ENCODE assay signal across 10 mouse cellular contexts in genomic region chr7:136129721-136130123, GRCm38 (mm10).
DNase-seq lines count a peak whose midpoint lies in the region; ATAC-seq and TF ChIP-seq lines count a peak whose summit lies in the region.
"Had no signal": no experiment of that assay in that cellular context is flagged by ENCODE, and none has a peak within 500 bp of the region (broad histone marks: within the 10 kb centered on the region; RNA-seq: fewer than 3 reads in every experiment).

No protein-coding gene starts in this region.

- H3K4me2 ChIP-seq in kidney, postnatal 0 days (ENCODE audit: low read length): no peak overlapping the region
- no peak overlapping the region for H3K4me2 ChIP-seq in forebrain, embryonic 12.5 days
- H3K4me2 ChIP-seq: lung, embryonic 15.5 days; stomach, embryonic 15.5 days had no signal

- H3K9me3 ChIP-seq in embryonic facial prominence, embryonic 10.5 days: no peaks in the 10 kb centered on the region
- H3K9me3 ChIP-seq in kidney, postnatal 0 days (replicated peaks; ENCODE audit: low read length): no peaks in the 10 kb centered on the region
- no peaks in the 10 kb centered on the region for H3K9me3 ChIP-seq in forebrain, embryonic 12.5 days
- H3K9me3 ChIP-seq: lung, embryonic 15.5 days; stomach, embryonic 15.5 days had no signal

- ATAC-seq in kidney, postnatal 0 days (replicated peaks; ENCODE audit: low FRiP score, low read depth): no peak
- no peak for ATAC-seq in forebrain, embryonic 12.5 days (ENCODE audit: low FRiP score)

- peaks cover 22% of the 10 kb centered on the region for H3K4me1 ChIP-seq in embryonic facial prominence, embryonic 10.5 days
- no peaks in the 10 kb centered on the region for H3K4me1 ChIP-seq in kidney, postnatal 0 days (replicated peaks; ENCODE audit: insufficient read depth, low read length)
- H3K4me1 ChIP-seq in forebrain, embryonic 12.5 days: peaks cover 10% of the 10 kb centered on the region
- H3K4me1 ChIP-seq: stomach, embryonic 15.5 days had no signal

- no peak for TF ChIP-seq CTCF in kidney, postnatal 0 days (IDR thresholded peaks at IDR 0.05; ENCODE audit: low read depth)

- no peaks in the 10 kb centered on the region for H3K27me3 ChIP-seq in embryonic facial prominence, embryonic 10.5 days (replicated peaks; ENCODE audit: low read depth, poor library complexity, severe bottlenecking)
- no peaks in the 10 kb centered on the region for H3K27me3 ChIP-seq in kidney, postnatal 0 days (ENCODE audit: insufficient read depth, low read length)
- 0 out of 2 replicates have a peak, but pooled peaks cover 16% of the 10 kb centered on the region for H3K27me3 ChIP-seq in forebrain, embryonic 12.5 days
- H3K27me3 ChIP-seq: lung, embryonic 15.5 days; stomach, embryonic 15.5 days had no signal

- WGBS in embryonic facial prominence, embryonic 10.5 days: 46% methylated on average over 7 of the region's 7 CpGs
- 29% methylated on average over 7 of the region's 7 CpGs for WGBS in kidney, postnatal 0 days
- 38% methylated on average over 7 of the region's 7 CpGs for WGBS in forebrain, embryonic 12.5 days

- H3K27ac ChIP-seq in embryonic facial prominence, embryonic 10.5 days (replicated peaks): 0 out of 2 replicates have a peak overlapping the region, but pooled peaks have one; percentile 49
- H3K27ac ChIP-seq in kidney, postnatal 0 days: peak overlapping the region; percentile 25; the same call in 1 of the 2 replicates
- H3K27ac ChIP-seq in forebrain, embryonic 12.5 days: no peak overlapping the region
- H3K27ac ChIP-seq: lung, embryonic 15.5 days; stomach, embryonic 15.5 days had no signal

- DNase-seq in cerebellum, adult 9-11 months: peak; percentile 8
- DNase-seq in cerebellum, adult 8-10 months: no peak
- DNase-seq in kidney, adult 11 months: peak; percentile 44
- DNase-seq in kidney, postnatal 10 days: no peak
- peak; percentile 23 for DNase-seq in embryonic facial prominence, embryonic 10.5 days (ENCODE audit: low spot score)
- peak; percentile 40 for DNase-seq in kidney, postnatal 0 days (ENCODE audit: low spot score)
- no peak for DNase-seq in thymus, adult 18-20 months

- H3K9ac ChIP-seq in kidney, postnatal 0 days (ENCODE audit: low read depth, low read length): no peak overlapping the region
- no peak overlapping the region for H3K9ac ChIP-seq in forebrain, embryonic 12.5 days
- H3K9ac ChIP-seq: lung, embryonic 15.5 days; stomach, embryonic 15.5 days had no signal

- no peaks in the 10 kb centered on the region for H3K36me3 ChIP-seq in embryonic facial prominence, embryonic 10.5 days (replicated peaks)
- no peaks in the 10 kb centered on the region for H3K36me3 ChIP-seq in kidney, postnatal 0 days (ENCODE audit: insufficient read depth, low read length)
- H3K36me3 ChIP-seq in forebrain, embryonic 12.5 days (replicated peaks): no peaks in the 10 kb centered on the region
- H3K36me3 ChIP-seq: lung, embryonic 15.5 days; stomach, embryonic 15.5 days had no signal

- H3K4me3 ChIP-seq in embryonic facial prominence, embryonic 10.5 days: no peak overlapping the region
- no peak overlapping the region for H3K4me3 ChIP-seq in kidney, postnatal 0 days (replicated peaks; ENCODE audit: low read depth, low read length)
- no peak overlapping the region for H3K4me3 ChIP-seq in forebrain, embryonic 12.5 days (replicated peaks)
- H3K4me3 ChIP-seq: lung, embryonic 15.5 days; stomach, embryonic 15.5 days had no signal

Comparison
In these comparisons a context has a peak if more than half of its experiments do, and no peak if none do; other contexts are left out.
1. DNase-seq: peak in cerebellum, adult 9-11 months (single experiment), kidney, adult 11 months (single experiment), embryonic facial prominence, embryonic 10.5 days (single experiment) and kidney, postnatal 0 days (single experiment); none in cerebellum, adult 8-10 months (single experiment), kidney, postnatal 10 days (single experiment) and thymus, adult 18-20 months (0 of 2).